Mouse (Mus musculus): ENCODE results near the gene Fbxo46.

DNA sequence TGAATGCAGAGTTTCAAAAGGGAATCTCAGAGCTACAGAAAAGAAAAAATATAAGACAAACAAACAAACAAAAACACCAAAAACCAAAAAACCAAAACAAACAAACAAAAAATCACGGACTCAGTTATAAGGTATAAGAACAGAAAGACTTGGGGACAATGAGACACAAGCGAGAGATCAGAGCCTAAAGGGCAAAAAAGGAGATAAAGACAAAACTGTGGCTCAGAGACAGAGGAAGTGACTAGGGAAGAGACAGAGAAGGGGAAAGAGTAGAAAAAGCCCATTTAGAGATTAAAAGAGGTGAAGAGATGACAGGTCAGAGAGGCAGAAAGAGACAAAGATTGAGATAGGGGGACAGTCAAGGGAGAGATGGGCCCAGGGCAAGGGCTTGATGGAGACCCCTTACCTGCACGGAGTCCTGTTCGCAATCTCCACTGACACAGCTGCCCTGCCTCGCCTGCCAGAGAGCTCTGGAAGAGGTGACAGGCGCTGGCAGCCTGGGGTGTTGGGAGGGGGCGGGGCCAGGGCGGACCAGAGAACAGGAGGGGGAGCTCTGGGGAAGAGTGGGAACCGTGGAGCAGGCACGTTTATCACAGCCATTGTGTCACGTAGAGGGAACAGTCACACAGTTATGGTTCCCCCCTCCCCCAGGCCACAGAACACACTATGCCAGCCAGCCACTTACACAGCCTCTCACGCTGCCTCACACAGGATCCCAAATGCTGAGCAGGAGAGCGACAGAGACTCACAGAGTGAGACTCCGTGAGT, 46.2 kb downstream of the Fbxo46 start, which contains the start of gene Gipr:
- TF ChIP-seq POLR2A (IDR thresholded peaks at IDR 0.05; ENCODE audit: low read depth, low read length) (no peak), ZMIZ1 (IDR thresholded peaks at IDR 0.05; ENCODE audit: low read depth, low read length) (no peak), EP300 (IDR thresholded peaks at IDR 0.05; ENCODE audit: low read length) (no peak), TBP (conservative IDR thresholded peaks at IDR 0.05; ENCODE audit: low read depth, low read length) (no peak), MAX (IDR thresholded peaks at IDR 0.05; ENCODE audit: low read length) (no peak), NELFE (IDR thresholded peaks at IDR 0.05; ENCODE audit: low read depth, low read length) (no peak), ZC3H11A (IDR thresholded peaks at IDR 0.05; ENCODE audit: low read depth, low read length) (no peak), SMC3 (IDR thresholded peaks at IDR 0.05; ENCODE audit: low read depth, low read length) (no peak), CTCF (conservative IDR thresholded peaks at IDR 0.05 in 1 of 2, IDR thresholded peaks at IDR 0.05 in 1 of 2; ENCODE audit: low read depth in 2 of 2, low read length in 2 of 2) (no peak), SIN3A (IDR thresholded peaks at IDR 0.05; ENCODE audit: low read length) (no peak), RCOR1 (conservative IDR thresholded peaks at IDR 0.05; ENCODE audit: low read depth, low read length) (no peak), ZNF384 (IDR thresholded peaks at IDR 0.05; ENCODE audit: low read depth, low read length) (no peak), HCFC1 (IDR thresholded peaks at IDR 0.05; ENCODE audit: low read depth, low read length) (no peak), CHD1 (IDR thresholded peaks at IDR 0.05; ENCODE audit: low read depth, low read length) (no peak)

All from CH12.LX (cell line).